Mouse (Mus musculus) mouse embryonic stem cell (cell line): ENCODE results near the gene 2310050C09Rik.

Source experiments
- in situ Hi-C, 2 experiments: fragments of 300-500 bp; cut with MboI; formaldehyde crosslinking; loops; 1 replicate in 1 of 2; 3 replicates in 1 of 2; pipeline ENCODE4 v1.14.3; 2019 to 2020; ENCODE audit warnings: low sequenced_read_pairs in 2 of 2, low pct_unique_long_range_greater_than_20kb in 1 of 2, mixed read lengths in 1 of 2; ENCODE audit not compliant: unreplicated experiment in 1 of 2

Gene 2310050C09Rik

DNA sequence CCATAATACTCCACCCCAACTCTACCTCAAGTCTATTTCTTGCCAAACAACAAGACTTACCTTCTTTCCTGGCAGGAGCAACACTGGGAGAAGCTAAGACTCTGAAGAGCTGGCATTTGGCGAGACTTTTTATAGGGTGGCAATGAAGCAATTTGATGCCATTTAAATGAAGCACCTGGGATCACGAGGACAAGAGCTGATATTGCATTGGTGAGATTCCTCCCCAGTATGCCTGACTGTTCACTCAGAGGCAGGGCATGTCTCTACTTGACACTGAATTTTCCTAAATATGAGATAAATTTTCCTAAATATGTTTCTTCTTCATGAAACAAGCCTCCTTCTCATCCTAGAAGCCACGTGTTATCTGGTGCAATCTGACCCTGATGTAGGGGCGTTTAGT, at the start of gene 2310050C09Rik:
2310050C09Rik (minus strand) TSS at position 101 of the 400 bp plus-strand sequence.
- in situ Hi-C loops: no loop called here

DNA sequence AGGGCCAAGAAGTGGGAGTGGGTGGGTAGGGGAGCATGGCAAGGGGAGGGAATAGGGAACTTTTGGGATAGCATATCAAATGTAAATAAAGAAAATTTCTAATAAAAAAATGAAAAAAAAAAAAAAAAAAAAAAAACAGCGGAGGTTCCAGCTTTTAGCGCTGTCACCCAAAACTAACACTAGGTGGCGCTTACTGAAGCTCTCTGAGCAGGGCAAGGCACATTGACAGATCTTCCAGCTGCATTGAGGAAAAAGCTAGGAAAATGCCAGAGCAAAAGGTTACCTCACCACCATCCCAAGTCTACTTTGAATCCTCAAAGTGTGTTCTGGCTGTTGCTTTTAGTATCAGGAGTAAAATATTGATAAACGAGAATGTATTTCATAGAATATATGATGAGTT, 37.6 kb upstream of the 2310050C09Rik start:
- in situ Hi-C loops: loop anchor here in 1 of 2 experiments (25.0 kb wide), 1 partner anchor 105 kb away; the partner anchor contains the start of genes Crct1 and Lce1m

DNA sequence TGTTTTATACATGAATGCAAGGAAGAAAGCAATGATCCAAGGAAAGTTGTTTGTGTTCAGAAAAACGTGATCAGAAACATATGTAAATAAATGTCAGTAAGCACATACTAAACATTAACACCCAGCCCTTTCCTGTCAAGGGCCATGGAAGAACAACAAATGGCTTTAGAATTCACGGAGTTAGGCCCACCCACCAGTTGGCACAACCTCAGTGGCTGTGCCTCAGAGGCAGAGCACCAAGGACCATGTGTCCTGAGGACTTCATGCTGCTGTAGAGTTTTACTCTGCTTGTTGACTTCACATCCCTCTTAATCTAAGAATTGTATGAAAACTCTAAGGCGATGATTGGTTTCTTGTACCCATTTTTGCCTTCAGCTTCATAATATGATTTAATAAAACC, 35.2 kb upstream of the 2310050C09Rik start:
- in situ Hi-C loops: loop anchor here in 1 of 2 experiments (25.0 kb wide), 1 partner anchor 107 kb away; the partner anchor contains the start of genes Crct1 and Lce1m

DNA sequence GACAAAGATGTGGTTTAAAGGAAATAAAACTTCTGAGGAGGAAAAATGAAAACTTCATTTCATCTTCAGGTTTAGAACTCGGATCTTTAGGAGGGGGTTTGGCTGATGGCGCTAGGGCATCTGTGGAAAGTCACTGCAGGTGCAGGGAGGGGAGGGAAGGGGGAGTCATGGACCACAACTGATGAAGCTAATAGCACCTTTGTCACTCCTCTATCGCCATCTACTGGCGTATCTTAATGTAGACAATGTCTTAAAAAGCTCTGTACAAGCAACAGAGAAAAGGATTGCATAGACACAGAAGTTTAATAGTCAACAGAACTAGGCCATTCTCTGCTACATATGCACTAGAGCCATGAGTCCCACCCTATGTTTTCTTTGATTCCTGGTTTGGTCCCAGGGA, 33.6 kb upstream of the 2310050C09Rik start:
- in situ Hi-C loops: loop anchor here in 1 of 2 experiments (25.0 kb wide), 1 partner anchor 109 kb away; the partner anchor contains the start of genes Crct1 and Lce1m

DNA sequence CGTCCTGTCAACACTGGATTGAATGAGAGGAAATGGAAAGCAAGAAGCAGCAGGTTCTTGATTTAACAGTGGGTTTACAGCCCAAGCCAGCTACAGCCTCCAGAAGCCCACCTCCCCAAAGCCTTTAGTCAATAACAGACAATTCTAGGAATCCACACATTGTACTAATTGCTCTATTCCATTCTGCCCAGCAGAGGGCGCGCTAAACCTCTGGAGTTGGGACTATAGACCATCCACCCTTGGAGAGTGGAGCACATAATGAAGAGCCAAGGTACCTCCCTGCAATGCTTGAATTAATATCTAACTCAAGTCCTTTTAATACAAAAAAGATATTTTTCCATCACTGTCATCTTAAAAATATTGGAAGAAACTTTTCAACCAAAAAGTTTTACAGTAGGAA, 33.0 kb upstream of the 2310050C09Rik start:
- in situ Hi-C loops: loop anchor here in 1 of 2 experiments (25.0 kb wide), 1 partner anchor 109 kb away; the partner anchor contains the start of genes Crct1 and Lce1m

DNA sequence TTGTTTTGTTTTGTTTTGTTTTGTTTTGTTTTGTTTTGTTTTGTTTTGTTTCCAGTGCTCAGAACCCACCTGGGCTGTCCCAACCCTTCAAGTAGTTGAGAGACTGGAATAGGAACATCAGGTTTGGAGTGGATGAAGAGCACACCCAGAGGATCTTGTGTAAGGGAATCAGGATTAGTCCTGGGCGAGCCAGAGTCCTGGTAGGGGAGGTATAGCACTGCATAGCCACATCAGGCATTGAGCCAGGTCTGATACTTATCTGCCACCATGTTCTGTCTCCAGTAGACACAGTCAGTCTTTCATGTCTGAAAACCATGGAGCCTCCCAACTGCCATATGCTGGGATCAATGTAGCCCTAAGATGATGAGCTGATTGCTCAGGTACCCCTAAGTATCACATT, 24.5 kb upstream of the 2310050C09Rik start:
- in situ Hi-C loops: no loop called here

DNA sequence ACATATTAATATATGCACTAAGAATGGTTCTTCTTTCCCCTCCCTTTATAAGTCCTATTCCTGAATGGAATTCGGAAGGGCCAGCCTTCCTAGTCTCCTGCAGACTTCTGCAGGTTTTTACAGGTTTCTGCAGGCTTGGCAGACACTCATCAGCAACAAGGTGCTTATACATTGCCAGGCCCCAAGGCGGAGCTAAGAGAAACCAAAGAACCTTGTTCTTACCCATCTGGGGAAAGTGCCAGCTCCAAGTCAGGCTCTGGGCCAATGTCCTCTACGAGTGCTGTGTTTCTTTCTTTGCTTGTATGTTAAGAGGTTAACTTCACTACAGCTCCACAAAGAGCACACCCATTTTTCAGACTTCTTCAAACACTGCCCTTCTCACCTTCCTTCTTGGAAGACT, 24.0 kb upstream of the 2310050C09Rik start:
- in situ Hi-C loops: no loop called here

DNA sequence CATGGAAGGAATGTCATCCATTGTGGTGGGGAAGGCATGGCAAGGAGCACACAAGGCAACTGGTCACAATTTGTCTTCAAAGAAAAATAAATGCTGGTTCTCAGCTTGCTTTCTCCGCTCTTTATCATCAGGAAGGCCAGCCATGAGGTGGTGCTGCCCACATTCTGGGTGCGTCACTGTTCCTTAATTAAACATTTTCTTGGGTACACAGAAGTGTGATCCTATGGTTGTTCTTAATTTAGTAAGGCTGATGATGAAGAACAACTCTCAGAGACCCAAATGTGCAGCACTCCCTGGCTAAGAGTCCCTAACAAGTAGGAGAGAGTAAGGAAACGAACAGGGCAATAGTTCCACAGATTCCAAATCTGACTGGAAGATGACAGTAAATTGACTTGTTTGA, 4.2 kb upstream of the 2310050C09Rik start:
- in situ Hi-C loops: no loop called here

DNA sequence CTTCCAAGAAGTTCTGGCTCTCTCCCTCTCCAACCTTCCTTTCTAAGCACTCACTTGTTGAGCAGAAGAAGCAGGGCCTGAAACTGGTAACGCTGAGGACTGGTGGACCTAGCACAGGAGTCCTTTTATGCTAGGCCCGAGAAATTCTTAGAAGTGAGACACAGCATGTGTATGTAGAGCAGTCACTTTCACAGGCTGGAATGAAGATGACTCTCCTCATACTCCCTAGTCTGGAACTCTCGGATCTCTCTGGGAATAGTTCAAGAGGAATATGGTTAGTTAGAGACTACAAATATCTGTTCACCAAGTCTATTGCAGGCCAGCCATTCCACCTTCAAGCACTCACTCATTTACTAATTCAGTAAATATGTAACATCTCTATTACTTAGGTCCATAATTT, 18.8 kb downstream of the 2310050C09Rik start, which contains the start of gene Lce1l:
Lce1l (minus strand) TSS at position 101 of the 400 bp plus-strand sequence.
- in situ Hi-C loops: no loop called here

DNA sequence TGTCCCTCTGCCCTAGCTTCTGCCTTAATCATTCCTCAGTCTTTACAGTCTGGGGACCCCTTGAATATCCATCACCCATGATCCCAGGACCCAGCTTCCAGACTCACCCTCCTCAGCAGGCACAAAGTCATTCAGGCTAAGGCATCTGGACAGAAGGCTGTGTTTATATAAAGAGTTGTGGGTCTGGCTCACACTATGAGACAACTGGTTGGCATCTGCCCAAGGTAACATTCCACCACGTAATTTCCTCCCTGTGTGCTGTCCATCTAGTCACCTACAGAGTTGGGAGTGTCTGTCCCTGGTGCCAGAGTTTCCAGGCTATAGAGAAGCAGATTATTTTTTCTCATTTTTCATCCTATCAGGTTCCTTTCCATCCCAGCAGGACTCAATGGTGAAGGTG, 42.9 kb downstream of the 2310050C09Rik start, which contains the start of gene Kprp:
Kprp (minus strand) TSS at position 140 of the 400 bp plus-strand sequence.
- in situ Hi-C loops: no loop called here

DNA sequence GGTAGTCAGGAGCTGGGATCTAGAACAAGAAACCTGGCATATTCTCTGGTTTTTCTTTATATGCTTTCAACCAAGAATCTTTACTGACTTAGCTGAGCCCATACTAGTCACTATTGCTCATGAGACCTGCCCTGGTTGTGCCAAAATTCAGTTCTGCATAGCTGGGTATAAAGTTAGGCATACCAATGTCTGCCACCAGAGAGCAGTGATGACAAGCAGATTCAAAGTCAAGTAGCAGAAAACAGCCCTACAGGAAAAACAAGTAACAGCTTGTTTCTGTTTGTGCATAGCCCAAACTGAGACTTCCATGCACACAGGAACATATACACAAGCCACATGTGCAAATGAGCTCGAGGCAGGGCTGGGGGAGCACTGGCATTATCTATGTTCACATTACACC, 44.2 kb downstream of the 2310050C09Rik start:
- in situ Hi-C loops: no loop called here
